Mouse (Mus musculus): Measurements from ENCODE around the gene Ikbip. TPM values are rescaled to one million over a fixed set of nuclear protein-coding genes. Genes with fewer than 3 reads are reported as not detected.

The Ikbip gene
- total and polyA plus RNA-seq, 3 experiments: 9.9 to 12.3 TPM; not detected in 1

GRCm38 (mm10) chr10:91101936-91102335, 19.2 kb downstream of the Ikbip start:
- no peaks in the 10 kb centered on the region for H3K9me3 ChIP-seq (replicated peaks; ENCODE audit: insufficient read depth, low read length)
- no peaks in the 10 kb centered on the region for H3K79me2 ChIP-seq (ENCODE audit: control insufficient read depth, insufficient read depth, low read length, poor library complexity)
- peaks cover 0 to 1% of the 10 kb centered on the region in 2 experiments; a peak in 1 of 4 replicates for H3K36me3 ChIP-seq (ENCODE audit: control insufficient read depth in 1 of 2, insufficient read depth in 2 of 2, low read length in 2 of 2)
- no peak overlapping the region for H3K27ac ChIP-seq (ENCODE audit: control insufficient read depth, low read depth, low read length)
- TF ChIP-seq EP300 (IDR thresholded peaks at IDR 0.05; ENCODE audit: low read depth in 1 of 2, low read length in 2 of 2) (no peak), MAX (IDR thresholded peaks at IDR 0.05; ENCODE audit: low read length) (no peak), ZNF384 (IDR thresholded peaks at IDR 0.05; ENCODE audit: low read depth, low read length) (no peak), GABPA (IDR thresholded peaks at IDR 0.05; ENCODE audit: low read depth, low read length) (no peak), ZKSCAN1 (IDR thresholded peaks at IDR 0.05; ENCODE audit: low read depth, low read length) (no peak)
- H3K27me3 ChIP-seq (ENCODE audit: control insufficient read depth in 1 of 2, insufficient read depth in 2 of 2, low read length in 2 of 2): no peaks in the 10 kb centered on the region
- H3K9ac ChIP-seq (ENCODE audit: control insufficient read depth, low read depth, low read length, poor library complexity, severe bottlenecking): no peak overlapping the region
- no peaks in the 10 kb centered on the region for H3K4me1 ChIP-seq (ENCODE audit: control insufficient read depth in 1 of 2, insufficient read depth in 2 of 2, low read length in 2 of 2)
- DNase-seq (ENCODE audit: low read depth, low spot score): no peak
- H3K4me3 ChIP-seq (ENCODE audit: control insufficient read depth in 1 of 2, insufficient read depth in 1 of 2, low read depth in 2 of 2, low read length in 2 of 2): no peak overlapping the region

DNA sequence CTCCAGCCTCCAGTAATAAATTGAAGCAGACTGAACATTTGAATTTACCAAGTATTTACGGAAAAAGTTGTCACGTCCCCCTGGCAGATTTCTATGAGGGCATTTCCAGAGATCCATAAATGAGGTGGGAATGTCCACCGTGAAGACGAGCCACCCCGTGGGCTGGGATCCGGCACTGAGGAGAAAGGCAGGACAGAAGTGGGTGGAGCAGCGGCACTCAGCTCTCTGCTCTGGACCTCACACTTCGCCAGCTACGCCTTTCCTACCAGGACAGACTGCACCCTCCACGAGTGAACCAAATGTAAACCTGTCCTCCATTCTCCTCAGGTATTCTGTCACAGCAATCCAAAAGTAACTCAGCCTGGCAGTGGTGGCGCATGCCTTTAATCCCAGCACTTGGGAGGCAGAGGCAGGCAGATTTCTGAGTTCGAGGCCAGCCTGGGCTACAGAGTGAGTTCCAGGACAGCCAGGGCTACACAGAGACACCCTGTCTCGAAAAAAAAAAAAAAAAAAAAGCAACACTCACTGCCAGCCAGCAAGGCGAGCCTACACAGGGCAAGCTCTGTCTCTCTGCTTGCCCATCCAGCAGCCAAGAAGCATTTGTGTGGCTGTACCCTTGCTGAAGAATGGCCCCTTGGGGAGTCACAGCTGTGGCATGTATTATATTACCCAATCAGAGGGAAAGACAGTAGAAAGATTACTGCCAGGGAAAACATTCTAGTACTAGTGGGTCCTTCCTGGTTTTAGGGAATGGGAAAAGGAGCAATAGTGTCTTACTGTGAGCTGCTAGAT, 20.3 kb downstream of the Ikbip start:
- Histone ChIP-seq H3K9me3 (replicated peaks; ENCODE audit: insufficient read depth, low read length) (no peaks in the 10 kb centered on the region), H3K79me2 (ENCODE audit: control insufficient read depth, insufficient read depth, low read length, poor library complexity) (no peaks in the 10 kb centered on the region), H3K36me3 (ENCODE audit: control insufficient read depth in 1 of 2, insufficient read depth in 2 of 2, low read length in 2 of 2) (no peaks in the 10 kb centered on the region), H3K27ac (ENCODE audit: control insufficient read depth, low read depth, low read length) (no peak overlapping the region), H3K9ac (ENCODE audit: control insufficient read depth, low read depth, low read length, poor library complexity, severe bottlenecking) (no peak overlapping the region), H3K4me3 (ENCODE audit: control insufficient read depth in 1 of 2, insufficient read depth in 1 of 2, low read depth in 2 of 2, low read length in 2 of 2) (no peak overlapping the region), H3K27me3 (ENCODE audit: control insufficient read depth in 1 of 2, insufficient read depth in 2 of 2, low read length in 2 of 2) (no peaks in the 10 kb centered on the region), H3K4me1 (ENCODE audit: control insufficient read depth in 1 of 2, insufficient read depth in 2 of 2, low read length in 2 of 2) (no peaks in the 10 kb centered on the region)
- DNase-seq (ENCODE audit: low read depth, low spot score): no peak
- TF ChIP-seq ZNF384 (IDR thresholded peaks at IDR 0.05; ENCODE audit: low read depth, low read length) (peak; percentile 20; the same call in 1 of the 2 replicates), UBTF (IDR thresholded peaks at IDR 0.05; ENCODE audit: borderline replicate concordance, insufficient read depth, low read depth, low read length) (no peak)

DNA sequence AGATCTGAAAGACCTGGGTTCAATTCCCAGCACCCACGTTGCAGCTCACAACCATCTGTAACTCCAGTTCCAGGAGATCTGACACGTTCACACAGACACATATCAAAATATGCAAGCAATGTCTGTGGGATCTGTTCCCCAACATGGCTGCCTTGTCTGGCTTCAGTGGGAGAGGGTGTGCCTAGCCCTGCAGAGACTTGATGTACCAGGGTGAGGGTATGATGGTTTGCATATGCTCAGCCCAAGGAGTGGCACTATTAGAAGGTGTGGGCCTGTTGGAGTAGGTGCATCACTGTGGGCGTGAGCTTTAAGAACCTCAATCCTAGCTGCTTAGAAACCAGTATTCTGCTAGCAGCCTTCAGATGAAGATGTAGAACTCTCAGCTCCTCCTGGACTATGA, 23.2 kb downstream of the Ikbip start:
- TF ChIP-seq ETS1 (IDR thresholded peaks at IDR 0.05; ENCODE audit: low read depth, low read length): no peak
- TF ChIP-seq ZKSCAN1 (IDR thresholded peaks at IDR 0.05; ENCODE audit: low read depth, low read length): no peak
- TF ChIP-seq ELF1 (IDR thresholded peaks at IDR 0.05; ENCODE audit: low read depth, low read length): no peak
- no peak for TF ChIP-seq HCFC1 (IDR thresholded peaks at IDR 0.05; ENCODE audit: low read depth, low read length)
- no peak for TF ChIP-seq CHD1 (IDR thresholded peaks at IDR 0.05; ENCODE audit: low read depth, low read length)
- no peak for TF ChIP-seq POLR2AphosphoS5 (IDR thresholded peaks at IDR 0.05; ENCODE audit: borderline replicate concordance, low read depth, low read length)
- H3K4me1 ChIP-seq (ENCODE audit: control insufficient read depth in 1 of 2, insufficient read depth in 2 of 2, low read length in 2 of 2): no peaks in the 10 kb centered on the region

More for the DNA sequence above, 23.2 kb downstream of the Ikbip start:
- Histone ChIP-seq H3K4me3 (ENCODE audit: control insufficient read depth in 1 of 2, insufficient read depth in 1 of 2, low read depth in 2 of 2, low read length in 2 of 2) (no peak overlapping the region), H3K27me3 (ENCODE audit: control insufficient read depth in 1 of 2, insufficient read depth in 2 of 2, low read length in 2 of 2) (no peaks in the 10 kb centered on the region), H3K79me2 (ENCODE audit: control insufficient read depth, insufficient read depth, low read length, poor library complexity) (no peaks in the 10 kb centered on the region), H3K9ac (ENCODE audit: control insufficient read depth, low read depth, low read length, poor library complexity, severe bottlenecking) (no peak overlapping the region), H3K27ac (ENCODE audit: control insufficient read depth, low read depth, low read length) (no peak overlapping the region), H3K36me3 (ENCODE audit: control insufficient read depth in 1 of 2, insufficient read depth in 2 of 2, low read length in 2 of 2) (no peaks in the 10 kb centered on the region), H3K9me3 (replicated peaks; ENCODE audit: insufficient read depth, low read length) (no peaks in the 10 kb centered on the region)
- DNase-seq (ENCODE audit: low read depth, low spot score): no peak
